Mouse (Mus musculus): ENCODE results near the gene Bcl7b.

Gene Bcl7b

DNA sequence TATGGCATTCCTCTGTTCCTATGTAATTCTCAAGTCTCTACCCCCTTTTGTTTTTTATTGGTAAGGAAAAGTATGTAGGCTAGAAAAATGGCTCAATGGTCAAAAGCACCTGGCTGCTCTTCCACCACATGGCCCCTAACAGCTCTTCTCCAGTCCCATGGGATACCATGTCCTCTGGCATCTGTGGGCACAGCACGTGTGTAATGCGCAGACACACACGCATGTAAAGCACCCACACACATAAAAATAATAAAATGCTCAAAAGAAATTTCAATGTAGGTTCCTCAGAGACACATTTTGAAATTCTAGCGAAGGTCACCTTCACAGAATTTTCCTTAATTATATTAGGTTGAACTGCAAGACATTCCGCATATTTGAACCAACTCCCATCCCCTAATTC is 1.4 kb downstream of the Bcl7b start:
- DNase-seq (ENCODE audit: extremely low read depth, low read depth): no peak

DNA sequence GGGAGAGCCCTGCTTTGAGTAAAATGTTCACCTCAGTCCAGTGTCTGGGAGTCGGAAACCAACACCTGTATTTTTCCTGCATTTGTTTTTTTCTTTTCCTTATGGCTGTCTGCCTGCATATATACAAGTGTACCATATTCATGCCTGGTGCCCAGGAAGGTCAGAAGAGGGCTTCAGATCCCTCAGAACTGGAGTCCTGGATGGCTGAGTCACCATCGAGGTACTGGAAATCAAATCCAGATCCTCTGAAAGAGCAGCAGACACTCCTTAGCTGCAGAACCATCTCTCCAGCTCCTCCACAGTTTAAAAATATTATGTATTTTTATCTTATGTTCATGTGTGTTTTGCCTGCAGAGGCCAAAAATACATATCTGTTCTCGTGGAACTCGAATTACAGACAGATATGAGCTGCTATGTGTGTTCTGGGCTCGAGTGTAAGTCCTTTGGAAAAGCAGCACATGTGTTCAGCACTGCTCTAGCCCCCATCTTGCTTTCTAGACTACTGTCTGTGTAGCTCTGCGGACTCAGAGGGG is 3.7 kb downstream of the Bcl7b start:
- DNase-seq (ENCODE audit: extremely low read depth, low read depth): no peak

DNA sequence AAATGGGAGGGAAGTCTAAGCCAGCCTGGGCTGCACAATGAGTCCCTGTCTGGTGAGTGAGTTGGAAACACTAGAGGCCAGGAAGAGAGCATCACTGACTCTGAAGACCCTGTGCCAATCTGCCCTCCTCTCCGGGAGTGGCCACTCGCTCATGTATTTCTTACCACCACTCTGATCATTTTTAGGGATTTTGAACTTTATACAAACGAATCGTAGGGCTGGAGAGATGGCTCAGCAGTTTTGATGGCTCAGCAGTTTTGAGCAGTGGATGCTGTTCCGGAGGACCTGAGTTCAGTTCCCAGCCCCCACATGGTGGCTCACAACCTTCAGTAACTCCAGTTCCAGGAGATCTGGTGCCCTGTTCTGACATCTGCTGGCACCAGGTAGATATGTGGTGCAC is 4.9 kb downstream of the Bcl7b start:
- DNase-seq (ENCODE audit: extremely low read depth, low read depth): no peak

DNA sequence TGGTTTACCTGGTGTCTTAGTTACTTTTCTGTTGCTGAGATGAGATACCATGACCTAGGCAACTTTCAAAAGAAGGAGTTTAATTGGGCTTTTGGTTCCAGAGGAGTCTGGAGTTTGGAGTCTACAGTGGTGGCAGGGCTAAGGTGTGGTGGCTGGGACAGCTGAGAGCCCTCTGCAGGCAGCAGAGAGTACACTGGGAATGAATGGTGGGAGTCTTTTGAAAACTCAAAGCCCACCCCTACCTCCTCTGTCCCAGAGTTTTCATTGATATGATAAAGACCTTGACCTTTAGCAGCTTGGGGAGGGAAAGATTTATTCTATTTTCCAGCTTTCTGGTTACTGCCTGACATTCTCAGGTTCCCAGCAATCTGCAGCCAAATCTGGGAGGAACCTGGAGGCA is 7.0 kb downstream of the Bcl7b start:
- DNase-seq (ENCODE audit: extremely low read depth, low read depth): no peak

DNA sequence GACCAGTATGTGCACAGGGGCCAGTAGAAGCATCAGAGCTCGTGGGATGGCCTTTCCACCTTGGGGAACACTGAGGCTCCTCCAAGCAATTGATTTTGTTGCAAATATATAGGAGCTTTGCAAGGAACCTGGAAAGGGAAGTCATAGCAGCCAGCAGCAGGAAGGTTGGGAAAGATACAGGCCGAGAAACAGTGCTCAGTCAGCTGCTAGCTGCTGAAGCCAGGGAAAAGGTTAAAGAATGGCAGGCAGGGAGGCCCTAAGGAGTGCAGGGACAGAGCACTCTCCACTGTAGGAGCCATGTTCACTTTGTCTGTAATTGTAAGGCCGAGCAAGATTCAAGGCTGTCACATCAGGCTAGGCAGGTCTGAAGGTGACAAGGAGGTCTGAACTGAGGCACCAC is 10.4 kb downstream of the Bcl7b start:
- DNase-seq (ENCODE audit: extremely low read depth, low read depth): no peak

DNA sequence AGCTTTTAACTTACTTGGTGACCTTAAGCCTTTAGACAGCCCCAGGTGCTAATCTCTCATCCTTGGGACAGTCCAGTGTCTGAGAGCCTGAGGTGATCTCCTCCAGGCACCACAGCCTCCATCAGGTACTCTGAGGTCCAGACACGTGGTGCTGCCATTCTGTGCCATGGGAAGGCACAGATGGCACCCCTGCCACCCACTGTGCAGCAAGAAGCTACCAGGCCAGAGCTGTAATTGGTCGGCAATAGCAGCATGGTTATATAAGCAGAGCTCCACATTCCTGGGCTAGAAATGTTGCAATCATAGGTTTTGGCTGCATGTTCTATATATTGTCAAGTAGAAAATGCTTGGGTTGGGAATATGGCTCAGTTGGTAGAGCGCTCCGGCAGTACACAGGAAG is 10.9 kb downstream of the Bcl7b start:
- no peak for DNase-seq (ENCODE audit: extremely low read depth, low read depth)

DNA sequence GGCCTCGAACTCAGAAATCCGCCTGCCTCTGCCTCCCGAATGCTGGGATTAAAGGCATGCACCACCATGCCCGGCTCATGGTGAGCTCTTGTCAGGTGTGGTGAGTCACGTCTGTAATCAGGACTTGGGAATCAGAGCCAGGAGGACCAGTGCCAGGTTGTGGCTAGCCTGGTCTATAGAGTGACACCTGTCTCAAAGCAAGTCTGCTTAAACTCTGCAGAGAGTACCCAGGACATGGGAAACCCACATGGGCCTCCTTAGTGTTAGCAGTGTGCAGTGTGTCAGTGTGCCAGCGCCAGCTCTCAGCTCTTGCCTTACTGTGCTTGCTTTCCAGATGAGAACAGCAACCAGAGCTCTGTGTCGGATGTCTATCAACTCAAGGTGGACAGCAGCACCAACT is 11.5 kb downstream of the Bcl7b start:
- DNase-seq (ENCODE audit: extremely low read depth, low read depth): no peak

DNA sequence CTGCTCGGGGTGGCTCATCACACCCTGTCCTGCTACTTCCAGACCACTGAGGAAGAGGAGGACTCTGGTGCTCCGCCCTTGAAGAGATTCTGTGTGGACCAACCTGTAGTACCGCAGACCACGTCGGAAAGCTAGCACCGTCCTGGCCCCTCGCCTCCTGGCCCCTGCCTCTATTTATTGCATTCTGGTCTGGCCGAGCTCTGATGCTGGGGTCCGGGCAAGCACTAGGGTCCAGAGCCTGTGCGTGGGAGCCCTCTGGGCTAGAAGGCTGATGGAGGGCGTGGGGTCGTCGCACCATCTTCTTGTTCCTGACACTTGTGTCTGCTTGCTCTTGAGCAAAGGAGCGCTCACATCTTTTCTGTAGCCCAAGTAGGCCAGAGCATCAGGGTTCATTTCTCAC is 12.7 kb downstream of the Bcl7b start:
- no peak for DNase-seq (ENCODE audit: extremely low read depth, low read depth)

DNA sequence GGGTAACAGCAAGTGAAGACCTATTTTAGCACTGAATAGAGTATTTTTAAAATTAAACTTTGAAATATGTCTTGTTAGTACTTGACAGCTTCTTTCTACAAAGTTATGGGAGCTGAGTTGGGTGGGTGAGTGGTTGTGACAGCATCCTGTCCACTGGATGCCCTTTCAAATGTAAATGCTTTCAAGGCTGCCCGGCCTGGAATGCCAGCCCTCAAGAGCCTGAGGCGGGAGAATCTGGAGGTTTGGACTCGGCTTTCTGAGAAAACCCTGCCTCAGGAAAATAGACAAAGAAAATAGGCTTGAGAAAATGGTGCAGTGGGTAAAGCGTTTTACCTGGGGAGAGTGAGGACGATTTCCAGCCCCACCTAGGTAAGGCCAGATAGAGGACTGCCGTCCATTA is 13.7 kb downstream of the Bcl7b start:
- no peak for DNase-seq (ENCODE audit: extremely low read depth, low read depth)

DNA sequence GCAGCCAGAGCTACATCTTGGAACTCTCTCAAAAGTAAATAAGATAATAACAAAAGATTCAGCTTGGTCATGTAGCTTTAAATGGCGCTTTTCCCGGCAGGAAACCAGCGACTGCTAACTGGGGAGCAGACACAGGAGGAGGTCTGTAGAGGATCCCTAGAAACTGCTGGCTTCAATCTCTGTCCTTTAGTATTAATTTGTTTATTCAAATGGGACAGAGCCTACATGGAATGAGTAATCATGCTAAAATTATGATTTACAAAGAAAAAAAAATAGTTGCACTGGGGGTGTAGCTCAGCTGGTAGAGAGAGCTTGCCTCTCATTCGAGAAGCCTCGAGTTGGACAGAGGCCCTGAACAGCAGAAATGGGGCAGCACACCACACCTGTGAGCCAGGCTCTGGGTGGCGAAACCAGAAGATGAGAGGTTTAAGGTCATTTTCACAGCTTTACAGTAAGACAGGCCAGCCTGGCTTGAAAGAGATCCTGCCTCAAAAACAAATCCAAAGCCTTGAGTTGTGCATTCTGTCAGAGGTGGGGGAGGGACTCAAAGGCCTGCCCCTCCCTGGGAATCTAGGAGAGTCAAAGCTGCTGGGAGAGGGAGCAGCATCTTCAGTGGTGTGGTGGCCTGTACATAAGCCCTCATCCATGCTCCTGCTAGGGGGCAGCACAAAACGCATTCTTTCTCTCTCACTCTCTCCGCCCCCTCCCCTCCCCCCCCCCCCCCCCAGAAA is 15.2 kb downstream of the Bcl7b start:
- no peak for DNase-seq (ENCODE audit: extremely low read depth, low read depth)

DNA sequence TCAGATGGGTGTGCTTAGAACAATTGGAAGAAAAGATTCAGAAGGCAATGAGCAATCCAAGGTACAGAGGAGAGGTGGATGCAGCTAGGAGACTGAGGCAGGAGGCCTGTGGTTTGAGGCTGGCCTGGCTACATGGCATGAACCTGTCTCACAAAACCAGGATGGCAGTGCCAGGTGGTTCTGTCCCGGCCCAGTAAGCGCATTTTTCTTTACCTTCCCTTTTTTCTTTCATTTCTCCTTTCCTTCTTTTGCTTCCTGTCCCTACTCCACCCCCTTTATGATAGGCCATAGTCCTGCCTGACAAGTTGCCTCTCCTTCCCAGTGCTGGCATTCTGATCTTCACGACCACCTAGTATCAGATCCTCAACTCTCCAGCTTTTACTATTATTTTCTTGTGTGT is 16.9 kb downstream of the Bcl7b start:
- no peak for DNase-seq (ENCODE audit: extremely low read depth, low read depth)

DNA sequence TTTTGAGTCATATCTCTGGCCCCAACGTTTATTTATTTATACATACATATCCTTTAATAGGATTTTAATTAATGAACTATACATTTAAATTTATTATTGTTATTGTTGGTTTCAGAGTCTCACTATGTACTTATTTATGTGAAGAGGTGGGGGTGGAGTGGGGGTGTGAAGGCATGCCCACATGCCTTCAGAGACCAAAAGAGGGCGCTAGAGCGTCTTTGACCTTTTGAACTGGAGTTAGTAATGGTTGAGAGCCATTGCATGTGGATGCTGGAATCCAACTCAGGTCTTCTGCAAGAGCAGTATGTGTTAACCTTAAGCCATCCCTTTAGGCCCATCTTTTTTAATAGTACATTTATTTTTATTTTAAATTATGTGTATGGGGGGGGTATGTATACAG is 17.5 kb downstream of the Bcl7b start:
- no peak for DNase-seq (ENCODE audit: extremely low read depth, low read depth)

DNA sequence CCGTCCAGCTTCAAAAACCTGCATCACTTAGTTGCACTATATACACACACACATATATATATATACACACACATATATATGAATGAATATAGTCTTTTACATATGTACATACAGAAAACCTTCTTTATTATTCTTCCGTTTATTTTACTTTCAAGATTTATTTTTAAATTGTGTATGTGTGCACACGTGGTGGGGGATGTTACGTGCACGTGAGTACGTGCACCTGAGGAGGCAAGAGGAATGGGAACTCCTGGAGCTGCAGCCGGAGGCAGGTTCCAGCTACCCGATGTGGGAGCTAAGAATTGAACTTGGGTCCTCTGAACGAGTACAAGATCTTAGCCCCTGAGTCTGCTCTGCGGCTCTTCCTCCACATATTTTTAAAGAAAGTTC is 18.1 kb downstream of the Bcl7b start:
- DNase-seq (ENCODE audit: extremely low read depth, low read depth): no peak

DNA sequence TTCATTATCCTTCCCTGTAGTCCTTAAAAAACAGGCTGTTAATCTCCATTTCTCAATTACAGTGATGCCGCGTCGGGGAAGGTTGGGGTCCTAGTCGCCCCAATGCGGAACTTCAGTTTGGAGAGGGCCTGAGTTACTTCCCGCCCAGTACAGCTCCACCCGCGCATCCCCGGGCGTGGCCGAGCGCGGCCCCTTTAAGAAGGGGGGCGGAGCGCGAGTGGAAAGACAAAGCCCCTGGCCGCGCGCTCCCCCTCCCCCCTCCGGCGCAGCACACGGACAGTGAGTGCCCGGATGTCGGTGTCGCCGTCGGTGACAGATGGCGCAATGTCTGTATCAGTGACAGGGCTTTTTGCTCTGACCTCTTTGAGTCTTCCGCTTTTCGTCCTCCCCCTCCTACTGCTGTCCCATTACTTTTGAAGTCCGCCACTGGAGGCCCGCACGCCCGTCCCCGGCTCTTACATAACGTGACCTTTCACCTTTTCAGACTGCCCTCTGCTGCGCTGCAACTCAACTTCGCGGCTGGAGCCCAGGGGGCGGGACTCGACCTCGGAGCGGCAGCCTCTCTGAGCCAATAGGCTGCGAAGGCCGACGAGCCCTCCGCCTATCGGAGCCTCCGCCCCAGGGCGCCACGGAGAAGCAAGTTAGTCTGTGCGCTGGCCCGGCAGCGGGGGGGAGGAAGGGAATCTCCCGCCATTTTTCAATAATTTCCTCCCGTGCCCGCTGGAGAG is 18.7 kb downstream of the Bcl7b start, which contains the start of gene Baz1b:
TSS of gene Baz1b (plus strand) at position 644 of the 728 bp plus-strand sequence.
- DNase-seq (ENCODE audit: extremely low read depth, low read depth): peak; percentile 90

DNA sequence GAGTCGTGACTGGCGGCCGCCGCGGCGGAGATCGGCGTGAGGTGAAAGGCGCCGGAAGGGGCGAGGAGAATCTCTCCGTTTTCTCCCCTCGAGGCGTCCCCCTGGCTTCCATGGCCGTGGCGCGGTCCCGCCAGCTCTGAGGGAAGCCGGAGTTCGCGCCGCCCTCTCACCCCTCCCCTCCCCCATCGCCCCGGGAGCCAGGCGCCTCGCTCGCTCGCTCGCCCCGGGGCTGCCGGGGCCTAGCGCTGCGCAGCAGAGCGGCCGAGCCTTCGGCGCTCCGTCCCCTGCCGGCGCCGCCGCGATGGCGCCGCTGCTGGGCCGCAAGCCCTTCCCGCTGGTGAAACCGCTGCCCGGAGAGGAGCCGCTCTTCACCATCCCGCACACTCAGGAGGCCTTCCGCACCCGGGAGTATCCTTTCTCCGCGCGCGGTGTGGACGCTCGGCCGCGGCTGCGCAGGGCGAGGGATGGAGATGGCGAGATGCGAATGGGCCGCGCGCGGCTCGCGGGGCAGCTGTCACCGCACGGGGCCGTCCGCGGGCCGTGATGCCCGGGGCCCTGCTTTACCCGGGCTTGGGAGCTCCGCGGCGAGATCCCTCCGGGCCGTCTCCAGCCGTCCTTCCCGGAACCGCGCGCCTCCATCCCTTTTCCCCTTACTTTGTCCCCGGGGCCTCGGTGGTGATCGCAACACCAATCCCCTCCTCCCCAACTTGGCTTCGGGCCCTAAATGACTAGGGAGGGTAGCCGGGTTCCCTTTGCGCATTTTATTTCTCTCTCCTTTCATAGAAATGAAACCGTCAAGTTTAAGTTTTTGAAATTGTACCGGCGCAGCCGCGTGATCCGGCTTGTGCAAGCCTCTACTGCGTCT is 19.5 kb downstream of the Bcl7b start:
- no peak for DNase-seq (ENCODE audit: extremely low read depth, low read depth)

DNA sequence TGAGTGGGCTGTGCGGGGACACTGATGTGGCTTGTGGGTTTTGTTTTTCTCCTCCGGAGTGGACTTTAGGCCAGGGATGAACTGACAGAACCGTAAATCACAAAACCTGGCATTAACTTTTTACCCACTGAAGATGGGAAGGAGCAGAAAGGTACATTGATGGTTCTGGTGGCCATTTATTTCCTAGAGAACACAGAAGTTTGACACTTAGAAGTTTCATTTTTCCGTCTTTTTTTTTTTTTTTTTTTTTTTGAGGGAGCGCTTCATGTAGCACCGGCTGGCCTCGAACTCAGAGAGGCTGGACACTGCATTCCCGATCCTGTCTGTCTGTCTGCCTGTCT is 20.1 kb downstream of the Bcl7b start:
- DNase-seq (ENCODE audit: extremely low read depth, low read depth): no peak

DNA sequence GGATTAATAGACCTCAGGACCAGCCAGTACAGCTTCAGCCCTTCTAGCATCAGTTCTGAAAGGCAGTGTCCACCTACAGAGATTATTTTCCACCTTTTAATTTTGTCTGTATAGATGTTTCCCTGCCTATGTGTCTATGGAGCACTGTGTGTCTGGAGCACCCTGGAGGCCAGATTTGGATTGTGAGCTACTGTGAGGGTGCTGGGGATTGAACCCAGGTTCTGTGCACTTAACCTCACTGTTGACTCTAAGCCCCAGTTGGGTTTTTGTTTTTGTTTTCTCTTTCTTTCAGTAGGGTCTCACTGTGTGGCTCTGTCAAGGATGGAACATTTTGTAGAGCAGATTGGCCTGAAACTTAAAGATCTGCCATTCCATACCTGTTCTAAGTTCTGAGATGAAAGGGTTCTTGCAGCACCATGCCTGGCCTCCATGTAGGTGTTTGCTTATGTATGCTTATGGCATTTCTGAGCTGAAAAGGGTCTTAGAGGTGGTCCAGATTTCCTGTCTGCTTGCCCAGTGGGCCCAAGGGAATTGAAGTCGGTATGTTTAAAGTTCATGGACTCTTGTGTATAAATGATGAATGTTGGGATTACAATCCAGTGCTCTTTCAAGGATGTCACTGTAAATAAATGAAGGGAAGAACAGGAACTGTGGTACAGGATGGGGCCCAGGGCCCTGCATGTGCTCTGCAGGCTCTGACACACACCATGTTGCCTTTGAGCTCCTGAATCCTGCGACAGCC is 21.4 kb downstream of the Bcl7b start:
- no peak for DNase-seq (ENCODE audit: extremely low read depth, low read depth)

DNA sequence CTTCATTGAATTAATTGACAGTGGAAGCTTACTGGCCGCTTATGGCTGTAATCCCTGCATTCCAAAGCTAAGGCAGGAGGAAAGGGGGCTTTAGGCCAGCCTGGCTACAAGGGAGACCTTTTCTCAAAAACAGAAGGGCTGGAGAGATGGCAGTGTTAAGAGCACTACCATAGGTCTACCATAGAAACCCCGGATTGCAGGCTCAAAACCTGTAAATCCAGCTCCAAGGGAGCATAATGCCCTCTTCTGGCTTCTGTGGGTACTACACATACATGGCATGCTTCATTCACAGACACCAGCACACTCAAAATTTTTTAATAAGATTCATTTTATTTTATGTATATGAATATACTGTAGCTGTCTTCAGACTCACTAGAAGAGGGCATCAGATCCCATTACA is 23.5 kb downstream of the Bcl7b start:
- peak; percentile 45 for DNase-seq (ENCODE audit: extremely low read depth, low read depth)

DNA sequence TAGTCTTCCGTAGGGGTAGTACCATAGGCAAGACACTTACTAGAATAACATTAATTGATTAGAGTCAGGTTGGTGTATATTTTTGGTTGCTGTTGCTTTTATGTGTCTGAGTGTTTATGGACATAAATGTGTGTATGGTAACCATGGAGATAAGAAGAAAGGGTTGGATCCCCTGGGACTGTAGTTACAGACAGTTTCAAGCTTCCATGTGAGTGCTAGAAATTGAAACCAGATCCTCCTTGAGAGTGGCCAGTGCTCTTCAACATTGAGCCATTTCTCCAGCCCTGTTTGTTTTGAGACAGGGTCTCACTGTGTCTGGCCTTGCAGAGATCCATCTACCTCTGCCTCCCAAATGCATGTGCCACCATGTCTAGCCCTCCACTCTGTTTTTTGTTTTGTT is 24.3 kb downstream of the Bcl7b start:
- DNase-seq (ENCODE audit: extremely low read depth, low read depth): no peak

DNA sequence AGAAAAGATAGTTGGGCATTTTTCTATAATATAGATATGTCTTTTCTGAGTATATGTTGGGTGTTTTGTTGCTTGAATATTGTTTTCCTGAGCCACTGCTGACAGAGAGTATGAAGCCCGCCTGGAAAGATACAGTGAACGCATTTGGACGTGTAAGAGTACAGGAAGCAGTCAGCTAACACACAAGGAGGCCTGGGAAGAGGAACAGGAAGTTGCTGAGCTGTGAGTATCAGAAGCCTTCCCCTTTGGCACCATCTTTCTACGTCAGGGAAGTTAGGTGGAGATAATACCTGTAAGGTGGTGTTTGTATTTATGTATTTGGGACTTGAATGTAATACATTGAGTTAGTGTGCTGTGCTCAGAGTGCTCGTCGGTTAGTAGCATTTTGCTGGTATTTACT is 28.3 kb downstream of the Bcl7b start:
- peak; percentile 49 for DNase-seq (ENCODE audit: extremely low read depth, low read depth)

DNA sequence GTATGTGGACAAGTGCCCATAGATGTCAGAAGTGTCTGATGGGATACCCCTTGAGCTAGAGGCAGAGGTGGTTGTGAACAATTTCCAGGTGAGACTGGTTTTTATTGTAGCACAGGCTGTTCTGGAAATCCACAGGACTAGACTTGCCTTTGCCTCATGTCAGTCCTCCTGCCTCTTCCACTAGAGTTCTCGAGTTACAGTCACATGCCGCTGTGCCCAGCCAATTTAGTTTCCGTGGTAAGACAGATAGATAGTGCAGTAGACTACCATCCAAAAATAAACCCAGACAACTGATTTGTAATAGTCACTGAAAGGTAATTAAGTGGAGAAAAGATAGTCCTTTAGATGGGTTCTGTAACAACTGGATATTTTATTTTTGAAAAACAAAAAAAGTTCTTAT is 34.7 kb downstream of the Bcl7b start:
- no peak for DNase-seq (ENCODE audit: extremely low read depth, low read depth)

Data from MEL-GATA-1-ER (cell line).